Mouse (Mus musculus) urinary bladder, postnatal 25 days (tissue): ENCODE measurements around the gene Pin1.
"Not testable (repeated sequence)": the region's sequence is repeated elsewhere in the genome, so short reads cannot be mapped to it uniquely, and the experiment has no call there.

Source experiments
- DNase-seq: peaks from one replicate; pipeline ENCODE4 v3.0.0; 2022; ENCODE audit warnings: low spot score

Gene Pin1

GRCm38 (mm10) chr9:20651602-20652259 lies at the start of gene Pin1:
Pin1 (plus strand) TSS chr9:20652095.
- DNase-seq: peak; percentile 96

GRCm38 (mm10) chr9:20606269-20606668 lies 45.6 kb upstream of the Pin1 start:
- DNase-seq: no peak

- peak; percentile 75 for DNase-seq
Measured at GRCm38 (mm10) chr9:20607100-20607974, 44.6 kb upstream of the Pin1 start.

- no peak for DNase-seq
Measured at GRCm38 (mm10) chr9:20609831-20610464, 41.9 kb upstream of the Pin1 start.

- DNase-seq: no peak
Measured at GRCm38 (mm10) chr9:20611976-20612375, 39.9 kb upstream of the Pin1 start.

GRCm38 (mm10) chr9:20616685-20617084 lies 35.2 kb upstream of the Pin1 start:
- no peak for DNase-seq

GRCm38 (mm10) chr9:20631332-20631731 lies 20.6 kb upstream of the Pin1 start:
- DNase-seq: no peak

GRCm38 (mm10) chr9:20635676-20636075 lies 16.2 kb upstream of the Pin1 start:
- not testable (repeated sequence) for DNase-seq

GRCm38 (mm10) chr9:20636256-20636655 lies 15.6 kb upstream of the Pin1 start:
- DNase-seq: no peak

- no peak for DNase-seq
Measured at GRCm38 (mm10) chr9:20636790-20637189, 15.1 kb upstream of the Pin1 start.

GRCm38 (mm10) chr9:20638552-20638951 lies 13.3 kb upstream of the Pin1 start:
- no peak for DNase-seq

- DNase-seq: no peak
Measured at GRCm38 (mm10) chr9:20639486-20639885, 12.4 kb upstream of the Pin1 start.

GRCm38 (mm10) chr9:20641501-20641900 lies 10.4 kb upstream of the Pin1 start:
- no peak for DNase-seq

- peak; percentile 52 for DNase-seq
Measured at GRCm38 (mm10) chr9:20642101-20642895, 9.6 kb upstream of the Pin1 start, which contains the start of gene Ubl5. Ubl5 (plus strand) TSS chr9:20642878.

GRCm38 (mm10) chr9:20642896-20643466 lies 8.9 kb upstream of the Pin1 start:
- peak; percentile 60 for DNase-seq

GRCm38 (mm10) chr9:20643781-20644180 lies 8.1 kb upstream of the Pin1 start:
- DNase-seq: no peak

GRCm38 (mm10) chr9:20644360-20645081 lies 7.4 kb upstream of the Pin1 start, which contains the start of gene Fbxl12:
Fbxl12 (minus strand) TSS chr9:20644767.
- peak; percentile 68 for DNase-seq

- DNase-seq: no peak
Measured at GRCm38 (mm10) chr9:20645121-20645520, 6.8 kb upstream of the Pin1 start.

GRCm38 (mm10) chr9:20652260-20652658 lies 364 bp downstream of the Pin1 start:
- DNase-seq: no peak

- no peak for DNase-seq
Measured at GRCm38 (mm10) chr9:20653859-20654258, 2.0 kb downstream of the Pin1 start.

- DNase-seq: no peak
Measured at GRCm38 (mm10) chr9:20657546-20657945, 5.7 kb downstream of the Pin1 start.
